Mouse (Mus musculus) neural tube, embryonic 13.5 days (tissue): ENCODE data around the gene Irgc1. TPM values are rescaled to one million over a fixed set of nuclear protein-coding genes. Genes with fewer than 3 reads are reported as not detected.
A peak's percentile ranks its signal among the peaks of the same experiment; 100 is the strongest.
"Not testable (repeated sequence)": the region's sequence is repeated elsewhere in the genome, so short reads cannot be mapped to it uniquely, and the experiment has no call there.

Source experiments
- ATAC-seq: fragments of 200-750 bp; cut with Nextera tagmentation; 2 replicates; pipeline ENCODE4 v1.8.0; 2017; ENCODE audit warnings: low read depth, mild to moderate bottlenecking, moderate TSS enrichment, moderate library complexity
- H3K27ac ChIP-seq: fragments of 300-500 bp; sonication (generic); replicated peaks from 2 replicates; pipeline ENCODE4 v1.5.1; 2015; ENCODE audit warnings: moderate library complexity, mild to moderate bottlenecking, inconsistent platforms
- H3K27me3 ChIP-seq: fragments of 300-500 bp; sonication (generic); 2 replicates; pipeline ENCODE4 v1.6.1; 2015; ENCODE audit warnings: mild to moderate bottlenecking, inconsistent platforms
- H3K36me3 ChIP-seq: fragments of 300-500 bp; sonication (generic); 2 replicates; pipeline ENCODE4 v1.6.1; 2015; ENCODE audit warnings: mild to moderate bottlenecking, inconsistent platforms
- H3K4me1 ChIP-seq: fragments of 300-500 bp; sonication (generic); replicated peaks from 2 replicates; pipeline ENCODE4 v1.6.1; 2015; ENCODE audit warnings: inconsistent platforms
- H3K4me2 ChIP-seq: fragments of 300-500 bp; sonication (generic); 2 replicates; pipeline ENCODE4 v1.6.1; 2015; ENCODE audit warnings: inconsistent platforms, mild to moderate bottlenecking, moderate library complexity
- H3K4me3 ChIP-seq: fragments of 300-500 bp; sonication (generic); 2 replicates; pipeline ENCODE4 v1.5.1; 2015; ENCODE audit warnings: mild to moderate bottlenecking, inconsistent platforms
- H3K9ac ChIP-seq: fragments of 300-500 bp; sonication (generic); 2 replicates; pipeline ENCODE4 v1.6.1; 2015; ENCODE audit warnings: moderate library complexity, mild to moderate bottlenecking, inconsistent platforms
- H3K9me3 ChIP-seq: fragments of 300-500 bp; sonication (generic); 2 replicates; pipeline ENCODE4 v1.6.1; 2016; ENCODE audit warnings: inconsistent platforms
- WGBS: fragments of 180-500 bp; shearing (Covaris S2); methylation state at CpG from one replicate; pipeline ENCODE4 v1.1.7; 2015; 5-methylcytosine and 5-hydroxymethylcytosine counted together
- polyA plus RNA-seq: library from polyadenylated mRNA; unstranded; fragments of >200 nt; fragmentation: Nextera tagmentation; extraction: Ambion mirVana; gene quantifications from 2 replicates; pipeline ENCODE4 v1.2.1, GENCODE M21; 2015

Gene Irgc1
- polyA plus RNA-seq, 1 experiment from 2014 or later = not detected

DNA sequence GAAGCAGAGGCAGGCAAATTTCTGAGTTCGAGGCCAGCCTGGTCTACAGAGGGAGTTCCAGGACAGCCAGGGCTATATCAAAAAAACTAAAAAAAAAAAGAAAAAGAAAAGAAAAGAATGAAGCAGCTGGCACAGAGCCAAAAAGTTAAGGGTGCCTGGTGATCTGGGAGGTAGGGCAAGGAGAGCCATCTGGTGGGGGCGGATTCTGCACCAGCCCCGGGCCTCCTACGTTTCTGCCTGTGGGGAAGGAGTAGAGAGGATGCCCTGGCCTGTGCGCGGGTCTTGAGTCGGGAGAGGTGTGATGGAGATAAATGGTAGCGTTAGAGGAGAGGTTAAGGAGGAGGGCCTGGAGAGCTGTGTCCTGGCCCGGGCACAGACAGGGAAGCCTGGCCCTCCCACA is 43.9 kb downstream of the Irgc1 start:
- Histone ChIP-seq H3K36me3 (peaks cover 60% of the 10 kb centered on the region), H3K9me3 (no peaks in the 10 kb centered on the region)
- WGBS = 90% methylated on average over 9 of the region's 9 CpGs

DNA sequence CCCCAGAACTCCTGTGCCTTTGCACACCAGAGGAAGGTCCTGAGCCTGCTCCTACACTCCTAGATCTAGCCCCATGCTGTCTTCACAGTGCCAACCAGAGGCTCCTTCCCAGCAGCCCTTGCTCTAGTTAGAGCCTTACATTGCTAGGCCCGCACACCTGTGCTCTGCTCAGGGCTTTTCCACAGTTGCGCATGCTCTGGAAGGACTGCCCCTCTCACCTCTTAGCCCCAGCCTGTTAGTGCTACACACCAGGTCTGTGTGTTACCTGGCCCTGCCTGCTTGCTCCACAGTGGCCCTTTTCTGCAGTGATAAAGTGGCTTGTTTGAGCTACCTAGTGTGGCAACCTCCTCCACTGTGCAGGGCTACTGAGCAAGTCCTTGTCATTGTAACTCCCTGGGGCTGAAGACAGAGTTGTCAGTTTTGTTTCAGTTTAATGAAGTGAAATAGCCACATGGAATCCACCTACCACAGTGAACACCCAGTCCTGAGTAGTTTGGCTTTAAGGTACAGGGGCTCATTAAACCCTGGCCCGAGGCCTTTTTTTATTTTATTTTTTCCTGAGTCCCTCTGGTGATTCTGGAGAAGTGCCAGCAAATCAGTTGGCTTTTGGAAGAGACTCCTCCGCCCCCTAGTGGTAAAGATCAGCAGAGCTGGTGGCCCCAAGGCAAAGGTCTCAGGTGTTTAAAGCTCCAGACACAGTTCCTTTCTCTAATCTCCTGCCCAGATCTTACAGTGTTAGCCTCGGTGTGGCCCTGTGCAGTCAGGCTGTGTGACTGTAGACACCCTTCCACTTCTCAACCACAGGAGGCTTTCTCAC is 45.4 kb downstream of the Irgc1 start:
- Histone ChIP-seq H3K9me3 (no peaks in the 10 kb centered on the region), H3K4me1 (peaks cover 15% of the 10 kb centered on the region; the same call in 1 of the 2 replicates), H3K9ac (peak overlapping the region; percentile 13; the same call in 1 of the 2 replicates), H3K4me2 (no peak overlapping the region), H3K4me3 (no peak overlapping the region), H3K27me3 (no peaks in the 10 kb centered on the region), H3K27ac (peak overlapping the region; percentile 18; the same call in 1 of the 2 replicates), H3K36me3 (peaks cover 61% of the 10 kb centered on the region)
- 44% methylated on average over 5 of the region's 5 CpGs for WGBS
- ATAC-seq = peak; percentile 29; the same call in 1 of the 2 replicates

More for the DNA sequence above, 43.9 kb downstream of the Irgc1 start:
- Histone ChIP-seq H3K9ac (no peak overlapping the region), H3K27ac (no peak overlapping the region), H3K4me1 (peaks cover 9% of the 10 kb centered on the region; the same call in 1 of the 2 replicates), H3K4me3 (no peak overlapping the region), H3K27me3 (no peaks in the 10 kb centered on the region), H3K4me2 (no peak overlapping the region)
- no peak for ATAC-seq

DNA sequence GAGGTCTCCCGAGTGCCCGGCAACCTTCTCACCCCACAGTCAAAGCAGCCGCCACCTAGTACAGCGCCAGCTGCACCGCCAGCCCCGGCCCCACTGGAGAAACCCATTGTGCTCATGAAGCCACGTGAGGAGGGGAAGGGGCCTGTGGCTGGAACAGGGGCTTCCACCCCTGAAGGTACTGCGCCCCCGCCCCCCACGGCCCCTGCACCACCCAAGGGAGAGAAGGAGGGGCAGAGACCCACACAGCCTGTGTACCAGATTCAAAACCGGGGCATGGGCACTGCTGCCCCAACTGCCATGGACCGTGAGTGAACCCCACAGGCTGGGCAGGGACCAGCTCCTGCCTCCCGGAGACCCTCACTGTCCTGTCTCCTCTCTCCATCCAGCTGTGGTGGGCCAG is 46.4 kb downstream of the Irgc1 start:
- Histone ChIP-seq H3K4me2 (no peak overlapping the region), H3K4me1 (peaks cover 26% of the 10 kb centered on the region), H3K9ac (peak overlapping the region; percentile 13; the same call in 1 of the 2 replicates), H3K27me3 (no peaks in the 10 kb centered on the region), H3K27ac (no peak overlapping the region), H3K36me3 (peaks cover 58% of the 10 kb centered on the region), H3K4me3 (no peak overlapping the region), H3K9me3 (no peaks in the 10 kb centered on the region)
- 90% methylated on average over 13 of the region's 13 CpGs for whole genome bisulfite sequencing
- no peak for ATAC-seq

DNA sequence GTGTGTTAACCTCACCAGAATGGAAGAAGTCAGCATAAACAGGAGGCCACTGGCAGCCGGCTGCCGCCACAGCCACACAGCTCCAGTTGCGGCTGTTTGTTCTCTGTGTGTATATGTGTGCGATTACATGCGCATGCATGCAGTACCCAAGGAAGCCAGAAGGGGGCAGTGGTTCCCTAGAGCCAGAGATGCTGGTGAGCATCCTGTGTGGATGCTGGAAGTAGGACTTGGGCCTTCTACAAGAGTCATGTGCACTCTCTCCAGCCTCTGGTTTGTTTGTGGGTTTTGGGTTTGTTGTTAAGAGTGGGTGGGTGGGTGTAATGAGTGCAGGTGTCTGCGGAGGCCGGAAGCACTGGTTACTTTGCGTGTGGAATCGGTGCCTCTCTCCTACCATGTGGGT is 49.2 kb downstream of the Irgc1 start:
- Histone ChIP-seq H3K36me3 (peaks cover 48% of the 10 kb centered on the region), H3K4me2 (no peak overlapping the region), H3K27me3 (no peaks in the 10 kb centered on the region), H3K9ac (no peak overlapping the region), H3K9me3 (no peaks in the 10 kb centered on the region), H3K4me1 (peaks cover 32% of the 10 kb centered on the region), H3K27ac (no peak overlapping the region), H3K4me3 (no peak overlapping the region)
- 98% methylated on average over 9 of the region's 9 CpGs for WGBS
- ATAC-seq = no peak

DNA sequence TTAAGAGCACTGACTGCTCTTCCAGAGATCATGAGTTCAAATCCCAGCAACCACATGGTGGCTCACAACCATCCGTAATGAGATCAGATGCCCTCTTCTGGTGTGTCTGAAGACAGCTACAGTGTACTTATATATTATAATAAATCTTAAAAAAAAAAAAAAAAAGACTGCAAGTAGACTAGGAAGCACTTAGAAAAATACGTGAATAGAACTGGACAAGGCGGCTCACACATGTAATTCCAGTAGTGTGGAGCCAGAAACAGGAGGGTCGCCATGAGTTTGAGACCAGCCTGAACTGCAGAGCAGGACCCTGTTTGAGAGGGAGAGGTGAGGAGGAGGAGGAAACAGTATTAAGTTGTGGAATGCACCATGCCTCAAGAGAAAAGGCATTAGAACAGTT is 51.6 kb downstream of the Irgc1 start:
- WGBS = 94% methylated on average over 4 of the region's 4 CpGs
- H3K9me3 ChIP-seq, H3K27me3 ChIP-seq, H3K27ac ChIP-seq, ATAC-seq, H3K9ac ChIP-seq: not testable (repeated sequence)
- H3K4me3 ChIP-seq = peak overlapping the region; percentile 49
- peak overlapping the region; percentile 66 for H3K4me2 ChIP-seq
- peaks cover 23% of the 10 kb centered on the region for H3K4me1 ChIP-seq
- H3K36me3 ChIP-seq = peaks cover 33% of the 10 kb centered on the region

DNA sequence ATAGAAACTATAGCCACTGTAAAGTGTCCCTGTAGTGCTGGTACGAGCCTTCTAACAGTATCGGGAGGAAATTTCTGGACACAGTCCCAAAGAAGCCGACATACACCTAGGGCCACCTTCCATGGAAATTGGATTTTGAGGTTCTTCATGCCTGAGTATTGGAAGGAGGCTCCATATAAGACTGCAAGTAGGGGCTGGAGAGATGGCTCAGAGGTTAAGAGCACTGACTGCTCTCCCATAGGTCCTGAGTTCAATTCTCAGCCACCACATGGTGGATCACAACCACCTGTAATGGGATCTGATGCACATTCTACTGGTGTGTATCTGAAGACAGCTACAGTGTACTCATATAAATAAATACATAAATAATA is 52.0 kb downstream of the Irgc1 start:
- Histone ChIP-seq H3K9me3 (no peaks in the 10 kb centered on the region), H3K9ac (peak overlapping the region; percentile 71), H3K4me1 (peaks cover 23% of the 10 kb centered on the region), H3K4me2 (peak overlapping the region; percentile 66), H3K27ac (peak overlapping the region; percentile 96), H3K4me3 (peak overlapping the region; percentile 49), H3K27me3 (no peaks in the 10 kb centered on the region), H3K36me3 (peaks cover 29% of the 10 kb centered on the region)
- no peak for ATAC-seq
- WGBS = 16% methylated on average over 3 of the region's 3 CpGs

DNA sequence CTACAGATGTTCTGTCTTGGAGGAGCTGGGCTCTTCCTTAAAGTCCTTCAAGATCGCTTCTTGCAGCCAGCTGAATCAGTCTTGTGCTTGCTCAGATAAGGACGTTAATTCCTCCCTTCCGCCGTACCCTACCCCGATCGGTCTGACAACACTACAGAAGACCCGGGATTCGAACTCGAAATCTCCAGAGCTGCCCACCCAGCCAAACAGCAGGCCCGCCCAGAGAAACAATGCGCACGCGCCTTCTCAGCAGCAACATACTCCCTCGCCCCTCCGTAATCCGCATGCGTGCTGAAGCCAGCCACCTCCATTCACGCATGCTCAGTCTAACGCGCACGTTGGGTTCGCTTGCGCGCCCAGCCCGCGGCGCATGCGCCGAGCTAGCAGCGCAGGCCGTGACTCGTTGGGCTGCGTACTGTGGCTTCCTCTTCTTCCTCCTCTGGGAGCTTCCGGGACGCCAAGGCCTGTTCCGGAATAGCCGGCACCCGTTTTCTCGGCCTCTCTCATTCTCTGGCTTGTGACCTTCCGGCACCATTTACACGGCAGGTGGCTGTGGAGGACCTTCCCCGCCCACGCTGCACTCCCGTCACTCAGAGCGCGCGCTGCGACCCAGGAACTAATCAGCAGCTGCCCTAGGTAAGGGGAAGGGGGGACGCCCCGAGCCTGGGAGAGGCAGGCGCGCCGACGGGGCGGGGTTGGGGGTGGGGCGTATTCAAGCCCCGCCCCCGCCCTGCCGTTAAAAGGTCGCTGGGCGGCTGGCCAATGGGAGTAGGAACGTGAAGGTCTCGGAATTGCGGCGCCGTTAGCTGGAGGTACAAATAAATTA is 52.6 kb downstream of the Irgc1 start, which contains the start of gene Smg9:
TSS of gene Smg9 (plus strand) at position 364 of the 826 bp plus-strand sequence.
- Histone ChIP-seq H3K27ac (peak within 1 kb of the TSS; percentile 96), H3K4me1 (peaks cover 23% of the 10 kb centered on the region), H3K4me3 (peak within 1 kb of the TSS; percentile 49), H3K9me3 (no peaks in the 10 kb centered on the region), H3K9ac (peak within 1 kb of the TSS; percentile 71), H3K36me3 (peaks cover 23% of the 10 kb centered on the region), H3K4me2 (peak within 1 kb of the TSS; percentile 66), H3K27me3 (no peaks in the 10 kb centered on the region)
- WGBS = 2% methylated on average over 66 of the region's 66 CpGs
- peak; percentile 96 for ATAC-seq

DNA sequence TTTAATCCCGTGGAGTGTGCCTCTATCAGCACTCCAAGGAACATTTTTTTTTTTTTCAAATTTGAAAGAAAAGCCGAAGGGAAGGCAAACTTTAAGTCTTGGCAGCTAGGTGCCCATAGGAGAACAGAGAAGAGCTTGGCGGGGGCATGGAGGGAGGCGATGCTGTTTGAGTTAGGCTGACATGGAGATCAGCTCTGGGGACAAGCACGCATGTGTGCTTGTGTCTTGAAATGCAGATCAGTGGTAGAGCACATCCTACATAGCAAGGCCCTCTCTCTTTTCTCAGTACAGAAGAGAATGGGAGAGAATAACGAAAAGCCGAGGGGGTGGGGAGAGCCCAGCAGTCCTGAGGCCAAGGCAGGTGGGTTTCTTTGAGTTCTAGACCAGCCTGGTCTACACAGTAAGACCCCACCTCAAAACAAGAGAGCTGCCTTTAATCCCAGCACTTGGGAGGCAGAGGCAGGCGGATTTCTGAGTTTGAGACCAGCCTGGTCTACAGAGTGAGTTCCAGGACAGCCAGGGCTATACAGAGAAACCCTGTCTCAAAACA is 53.7 kb downstream of the Irgc1 start:
- no peak for ATAC-seq
- H3K9ac ChIP-seq = no peak overlapping the region
- no peak overlapping the region for H3K4me3 ChIP-seq
- no peak overlapping the region for H3K27ac ChIP-seq
- no peak overlapping the region for H3K4me2 ChIP-seq
- no peaks in the 10 kb centered on the region for H3K9me3 ChIP-seq
- peaks cover 14% of the 10 kb centered on the region for H3K36me3 ChIP-seq
- peaks cover 23% of the 10 kb centered on the region for H3K4me1 ChIP-seq
- 95% methylated on average over 8 of the region's 8 CpGs for WGBS
- no peaks in the 10 kb centered on the region for H3K27me3 ChIP-seq

DNA sequence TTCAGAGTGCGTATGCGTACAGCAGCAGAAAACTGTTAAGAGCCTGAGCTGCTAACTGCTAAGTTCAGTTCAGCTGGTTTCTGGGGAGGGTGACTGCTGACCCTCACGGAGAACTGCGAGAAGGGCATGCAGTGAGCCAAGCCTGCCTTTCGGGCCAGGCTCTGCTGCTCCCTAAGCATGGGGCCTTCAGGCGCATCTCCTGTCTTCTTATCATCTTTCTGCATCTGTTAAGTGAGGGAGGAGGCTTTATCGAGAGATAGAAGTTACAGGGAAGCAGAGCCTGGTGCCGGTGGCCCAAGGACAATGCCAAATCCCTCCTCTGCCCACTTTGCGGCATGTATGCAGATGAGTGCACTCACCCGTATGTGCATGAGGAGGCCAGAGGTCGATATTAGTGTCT is 55.3 kb downstream of the Irgc1 start:
- 82% methylated on average over 11 of the region's 11 CpGs for WGBS
- Histone ChIP-seq H3K9me3 (no peaks in the 10 kb centered on the region), H3K27me3 (no peaks in the 10 kb centered on the region), H3K4me2 (no peak overlapping the region), H3K4me3 (no peak overlapping the region), H3K9ac (peak overlapping the region; percentile 17; the same call in 1 of the 2 replicates), H3K4me1 (peaks cover 20% of the 10 kb centered on the region), H3K27ac (no peak overlapping the region), H3K36me3 (no peaks in the 10 kb centered on the region)
- ATAC-seq = no peak

DNA sequence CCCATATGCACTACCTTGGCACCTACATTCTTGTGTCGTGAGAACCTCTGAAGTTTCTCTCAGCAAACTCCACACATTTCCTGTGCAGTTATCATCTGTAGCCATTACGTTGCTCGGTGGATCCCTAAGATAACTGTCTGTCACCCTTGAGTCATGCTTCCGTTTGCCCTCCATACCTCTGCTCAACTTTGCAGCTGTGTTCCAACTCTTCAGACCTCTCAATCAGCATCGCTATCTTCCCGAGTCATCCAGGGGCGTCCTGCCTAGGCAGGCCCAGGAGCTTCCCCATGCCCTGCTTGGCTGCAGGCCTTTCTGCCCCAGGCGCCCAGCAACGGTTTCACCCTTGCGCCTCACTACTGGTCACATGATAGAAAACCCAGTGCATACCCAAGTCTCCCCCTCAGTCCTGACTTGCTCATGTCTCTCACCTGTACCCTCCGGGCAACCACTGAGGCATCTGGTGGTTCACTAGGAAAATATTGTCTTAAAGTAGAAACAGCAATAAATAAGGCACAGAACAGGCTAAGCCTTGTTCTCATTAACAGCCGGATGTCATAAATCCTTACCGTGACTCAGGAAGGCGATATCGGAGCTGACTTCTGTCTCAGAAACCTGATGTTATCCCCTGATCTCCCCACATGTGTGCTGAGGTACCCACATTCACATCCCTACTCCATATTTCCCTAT is 57.5 kb downstream of the Irgc1 start:
- 71% methylated on average over 15 of the region's 15 CpGs for WGBS
- H3K4me2 ChIP-seq = no peak overlapping the region
- H3K36me3 ChIP-seq = no peaks in the 10 kb centered on the region
- H3K4me3 ChIP-seq = no peak overlapping the region
- ATAC-seq = no peak
- no peaks in the 10 kb centered on the region for H3K9me3 ChIP-seq
- no peak overlapping the region for H3K27ac ChIP-seq
- no peak overlapping the region for H3K9ac ChIP-seq
- H3K4me1 ChIP-seq = peaks cover 23% of the 10 kb centered on the region
- no peaks in the 10 kb centered on the region for H3K27me3 ChIP-seq

DNA sequence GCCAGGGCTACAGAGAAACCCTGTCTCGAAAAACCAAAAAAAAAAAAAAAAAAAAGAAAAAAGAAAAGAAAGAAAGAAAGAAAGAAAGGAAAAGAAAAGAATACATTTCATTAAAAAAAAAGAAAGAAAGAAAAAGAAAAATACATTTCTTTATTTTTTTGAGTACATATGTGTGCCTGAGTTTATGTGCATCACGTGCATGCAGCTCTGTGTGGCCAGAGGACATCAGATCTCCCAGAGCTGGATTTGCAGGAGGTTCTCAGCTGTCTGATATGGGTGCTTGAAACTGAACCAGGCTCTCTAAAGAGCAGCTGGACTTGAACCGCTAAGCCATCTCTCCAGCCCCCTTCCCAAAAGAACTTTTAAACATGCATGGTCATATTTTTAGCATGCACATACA is 58.0 kb downstream of the Irgc1 start:
- Histone ChIP-seq H3K9ac (no peak overlapping the region), H3K27ac (no peak overlapping the region), H3K9me3 (no peaks in the 10 kb centered on the region), H3K4me1 (peaks cover 27% of the 10 kb centered on the region), H3K4me3 (no peak overlapping the region), H3K36me3 (no peaks in the 10 kb centered on the region), H3K4me2 (no peak overlapping the region), H3K27me3 (no peaks in the 10 kb centered on the region)
- 87% methylated on average over 3 of the region's 3 CpGs for WGBS
- no peak for ATAC-seq
